ENCODE assay signal across 8 mouse cellular contexts in the genomic region with DNA sequence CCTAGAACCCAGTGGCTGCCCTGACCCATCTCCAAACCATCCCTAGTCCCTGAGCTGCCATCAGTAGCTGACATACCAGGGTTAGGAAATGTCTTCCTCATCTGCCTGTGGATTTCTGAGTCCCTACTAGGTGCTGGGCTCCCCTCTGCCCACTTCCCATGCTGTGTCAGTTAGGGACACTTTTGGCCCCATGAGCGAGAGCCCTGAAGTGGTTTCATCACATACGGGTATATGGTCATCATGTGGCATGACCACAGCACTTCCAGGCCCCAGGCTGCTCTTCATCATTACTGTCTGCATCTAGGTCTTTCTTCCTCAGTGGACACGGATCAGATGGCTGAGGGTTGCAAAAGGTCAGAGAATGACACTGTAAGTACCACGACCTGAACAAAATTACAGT. TPM values are rescaled to one million over a fixed set of nuclear protein-coding genes. Genes with fewer than 3 reads are reported as not detected.
DNase-seq lines count a peak whose midpoint lies in the region; ATAC-seq and TF ChIP-seq lines count a peak whose summit lies in the region.

A gene (plus strand): TSS at position 301 of the 400 bp plus-strand sequence.

- no peak for TF ChIP-seq POLR2A in cerebellum, adult 2 months (IDR thresholded peaks at IDR 0.05; ENCODE audit: borderline replicate concordance, insufficient read depth, low read length)

- 84% methylated on average over 4 of the region's 4 CpGs for WGBS in cerebellum, adult 2 months
- 84% methylated on average over 4 of the region's 4 CpGs for WGBS in hindbrain, postnatal 0 days
- 55% methylated on average over 4 of the region's 4 CpGs for WGBS in macrophage (ENCODE audit: missing documents)

- no peaks in the 10 kb centered on the region for H3K27me3 ChIP-seq in cerebellum, adult 2 months (ENCODE audit: control insufficient read depth, insufficient read depth, low read length)
- H3K27me3 ChIP-seq in hindbrain, postnatal 0 days (ENCODE audit: insufficient read depth, low read length): no peaks in the 10 kb centered on the region

- no peak within 1 kb of the TSS for H3K27ac ChIP-seq in cerebellum, adult 2 months (ENCODE audit: insufficient read depth, low read length)
- no peak within 1 kb of the TSS for H3K27ac ChIP-seq in hindbrain, postnatal 0 days
- peak within 1 kb of the TSS; percentile 97 for H3K27ac ChIP-seq in macrophage

- no peak within 1 kb of the TSS for H3K9ac ChIP-seq in hindbrain, postnatal 0 days (replicated peaks; ENCODE audit: low read length)

- no peak within 1 kb of the TSS for H3K4me2 ChIP-seq in hindbrain, postnatal 0 days (ENCODE audit: low read depth, low read length)

- no peak for ATAC-seq in hindbrain, postnatal 0 days

- H3K9me3 ChIP-seq in hindbrain, postnatal 0 days (ENCODE audit: low read length): no peaks in the 10 kb centered on the region

- H3K4me3 ChIP-seq in cerebellum, adult 2 months (replicated peaks; ENCODE audit: insufficient read depth, low read depth, low read length): no peak within 1 kb of the TSS
- H3K4me3 ChIP-seq in hindbrain, postnatal 0 days (ENCODE audit: low read length): no peak within 1 kb of the TSS
- H3K4me3 ChIP-seq in macrophage (ENCODE audit: inconsistent target): no peak within 1 kb of the TSS; the same call in 1 of the 2 replicates

- TF ChIP-seq CTCF in cerebellum, adult 2 months (IDR thresholded peaks at IDR 0.05; ENCODE audit: borderline replicate concordance, insufficient read depth, low read depth, low read length): no peak
- no peak for TF ChIP-seq CTCF in hindbrain, postnatal 0 days (IDR thresholded peaks at IDR 0.05; ENCODE audit: low read depth)

- peaks cover 1% of the 10 kb centered on the region; the same call in 1 of the 2 replicates for H3K4me1 ChIP-seq in cerebellum, adult 2 months (ENCODE audit: control insufficient read depth, insufficient read depth, low read length)
- H3K4me1 ChIP-seq in hindbrain, postnatal 0 days (ENCODE audit: insufficient read depth, low read length): peaks cover 9% of the 10 kb centered on the region

- H3K36me3 ChIP-seq in hindbrain, postnatal 0 days (ENCODE audit: insufficient read depth, low read length): no peaks in the 10 kb centered on the region
- no peaks in the 10 kb centered on the region for H3K36me3 ChIP-seq in macrophage (ENCODE audit: inconsistent target)

- peaks cover 7% of the 10 kb centered on the region; the same call in 1 of the 2 replicates for H3K79me2 ChIP-seq in macrophage (ENCODE audit: inconsistent target)

- DNase-seq in cerebellum, adult 2 months: no peak
- DNase-seq in cerebellum, postnatal 4 days (ENCODE audit: low spot score in 2 of 2): no peak
- DNase-seq in adrenal gland, adult 2 months: no peak
- no peak for DNase-seq in gastrocnemius, adult 18-20 months (ENCODE audit: low spot score)
- DNase-seq in hindbrain, postnatal 0 days (ENCODE audit: low spot score): no peak
- DNase-seq in frontal cortex, postnatal 10 days (ENCODE audit: low spot score in 2 of 2): no peak
- no peak for DNase-seq in cerebellum, adult 11 months

RNA-seq across cellular contexts. Expression of the gene that starts here (rescaled TPM):
- 43.7 and 44.7 TPM in 2 replicates for polyA plus RNA-seq in cerebellum, adult 2 months (2012; rRNA removed)
- 10 to 100 TPM; 13.7 to 20.2 TPM for total RNA-seq in adrenal gland, adult 2 months (2021)
- 89.8 and 91.7 TPM in 2 replicates for polyA plus RNA-seq in adrenal gland, adult 2 months (2012; rRNA removed)
- total RNA-seq in gastrocnemius, adult 18-20 months (2021): 10 to 100 TPM; 15.8 to 20.2 TPM
- 63.0 and 67.6 TPM in 2 replicates for total RNA-seq in hindbrain, postnatal 0 days (2014; rRNA removed)
- polyA plus RNA-seq in hindbrain, postnatal 0 days (2015; fragmentation: Nextera tagmentation; extraction: Ambion mirVana): 37.1 and 37.5 TPM in 2 replicates
- 10 to 100 TPM in 12 of 26 experiments, 1 to 10 TPM in 14; 2.1 to 38.8 (median 9.8) TPM for total RNA-seq in macrophage (2018; cell fraction: chromatin; rRNA removed)
- total RNA-seq in macrophage (2018; cell fraction: cytosol; rRNA removed): 10 to 100 TPM in 25 of 26 experiments, 1 to 10 TPM in 1; 8.8 to 37.6 (median 26.1) TPM
- total RNA-seq in macrophage (2018; cell fraction: nucleus; rRNA removed): 10 to 100 TPM in 22 of 26 experiments, 1 to 10 TPM in 4; 1.9 to 32.5 (median 19.4) TPM
- polyA plus RNA-seq in macrophage (2018): 16.5 to 31.5 TPM (median 17.0 TPM) in 3 replicates
